Mouse (Mus musculus): ENCODE results near the gene Orm1. TPM values are rescaled to one million over a fixed set of nuclear protein-coding genes. Genes with fewer than 3 reads are reported as not detected.

Gene Orm1
- total RNA-seq (2021) = 1 to 10 TPM in 1 of 2 experiments, under 1 TPM in 1; 0.62 to 5.0 TPM
- long read RNA-seq, experiment 1, partial matches to known transcripts = 2 of 2 reads
- long read RNA-seq, experiment 1, other reads (novel, unspliced or antisense) = 0 of 2 reads
- long read RNA-seq, experiment 2 = 0 reads

DNA sequence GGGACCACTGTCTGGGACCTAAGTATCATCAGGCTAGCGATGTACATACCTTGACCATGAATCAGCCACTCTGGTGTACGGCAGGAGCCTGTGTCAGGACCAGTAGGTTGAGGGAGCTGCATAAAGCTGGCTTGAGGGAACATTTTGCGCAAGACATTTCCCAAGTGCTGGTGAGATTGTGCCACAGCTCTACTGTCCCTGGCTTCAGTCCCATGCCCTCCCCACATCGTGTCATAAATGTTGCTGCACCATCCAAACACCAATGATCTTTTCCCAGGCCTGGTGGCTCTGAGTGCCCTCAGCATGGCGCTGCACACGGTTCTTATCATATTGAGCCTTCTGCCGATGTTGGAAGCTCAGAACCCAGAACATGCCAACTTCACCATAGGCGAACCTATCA lies at the start of gene Orm1:
TSS of gene Orm1 (plus strand) at position 266 of the 400 bp plus-strand sequence.
- DNase-seq (ENCODE audit: low spot score) = no peak

- DNase-seq (ENCODE audit: low spot score) = no peak
Measured at GRCm38 (mm10) chr4:63295641-63296040, 48.7 kb upstream of the Orm1 start.

- DNase-seq (ENCODE audit: low spot score) = no peak
Measured at GRCm38 (mm10) chr4:63296263-63296662, 48.1 kb upstream of the Orm1 start.

GRCm38 (mm10) chr4:63296876-63297275 lies 47.5 kb upstream of the Orm1 start:
- DNase-seq (ENCODE audit: low spot score) = no peak

DNA sequence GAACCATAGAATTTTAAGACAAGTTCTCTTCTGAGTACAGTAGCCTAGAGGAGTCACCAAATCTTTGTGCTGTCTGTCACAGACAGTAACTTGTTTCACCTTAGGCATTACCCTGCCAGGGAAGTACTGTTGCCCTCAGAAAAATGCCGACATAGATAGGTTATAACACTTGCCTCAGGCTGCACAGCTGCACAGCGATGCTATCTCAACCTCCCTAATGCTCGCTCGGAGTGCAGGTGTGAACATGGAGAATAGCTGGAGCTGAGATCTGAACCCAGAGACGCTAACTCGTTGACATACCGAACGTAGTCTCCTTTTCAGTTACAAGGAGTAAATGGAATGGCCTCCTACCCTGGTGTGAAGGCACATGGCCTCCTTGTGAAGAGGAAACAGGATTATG lies 46.2 kb upstream of the Orm1 start:
- no peak for DNase-seq (ENCODE audit: low spot score)

GRCm38 (mm10) chr4:63302641-63303040 lies 41.7 kb upstream of the Orm1 start:
- no peak for DNase-seq (ENCODE audit: low spot score)

GRCm38 (mm10) chr4:63307175-63308062 lies 36.9 kb upstream of the Orm1 start:
- DNase-seq (ENCODE audit: low spot score) = peak; percentile 85

- peak; percentile 86 for DNase-seq (ENCODE audit: low spot score)
Measured at GRCm38 (mm10) chr4:63308316-63308715, 36.0 kb upstream of the Orm1 start.

- peak; percentile 76 for DNase-seq (ENCODE audit: low spot score)
Measured at GRCm38 (mm10) chr4:63310247-63310855, 34.0 kb upstream of the Orm1 start.

- no peak for DNase-seq (ENCODE audit: low spot score)
Measured at GRCm38 (mm10) chr4:63311426-63311825, 32.9 kb upstream of the Orm1 start.

GRCm38 (mm10) chr4:63314063-63314462 lies 30.3 kb upstream of the Orm1 start:
- no peak for DNase-seq (ENCODE audit: low spot score)

GRCm38 (mm10) chr4:63316076-63316746 lies 28.1 kb upstream of the Orm1 start:
- peak; percentile 62 for DNase-seq (ENCODE audit: low spot score)

- peak; percentile 60 for DNase-seq (ENCODE audit: low spot score)
Measured at GRCm38 (mm10) chr4:63319566-63319965, 24.8 kb upstream of the Orm1 start.

DNA sequence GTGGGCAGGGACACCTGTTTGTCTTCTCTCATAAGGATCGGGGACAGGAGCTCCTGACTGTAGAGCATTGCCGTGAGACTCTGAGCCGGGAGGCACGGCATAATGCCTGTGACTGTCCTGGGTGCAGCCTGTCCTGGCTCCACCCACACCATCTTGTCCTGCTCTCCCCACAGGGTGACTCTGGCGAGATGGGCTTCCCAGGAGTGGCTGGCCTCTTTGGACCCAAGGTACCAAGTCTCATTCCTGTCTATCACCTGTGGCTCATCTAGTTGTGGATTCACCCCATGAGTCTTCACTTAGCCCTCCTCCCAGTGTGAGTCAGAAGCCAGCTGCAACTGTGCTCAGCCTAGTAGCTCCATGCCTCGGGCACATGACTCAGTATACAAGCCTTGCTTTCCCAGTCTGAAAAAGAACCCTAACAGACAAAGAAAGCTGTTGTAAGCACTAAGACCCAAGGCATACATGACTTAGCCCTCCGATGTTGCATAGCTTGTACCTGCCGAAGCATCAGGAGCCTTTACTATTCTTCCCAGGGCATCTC lies 21.0 kb upstream of the Orm1 start:
- no peak for DNase-seq (ENCODE audit: low spot score)

DNA sequence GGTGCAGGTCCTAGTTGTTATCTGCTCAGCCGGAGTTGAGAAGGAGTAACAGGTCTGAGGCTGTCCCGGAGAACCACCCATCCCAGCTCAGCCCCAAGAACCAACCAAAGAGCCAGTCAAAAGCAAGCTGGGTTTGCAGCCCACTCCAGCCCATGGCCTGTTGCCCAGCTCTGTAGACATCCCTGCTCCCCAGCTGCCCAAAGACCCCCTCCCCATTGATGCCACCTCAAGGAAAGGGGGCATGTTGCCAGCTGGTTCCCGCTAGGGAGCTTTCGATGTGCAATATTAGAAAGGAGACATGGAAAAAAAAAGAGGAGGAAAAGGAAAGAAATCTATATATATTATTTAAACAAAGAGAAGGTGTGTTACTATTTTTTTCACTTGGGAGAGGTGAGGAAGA lies 11.0 kb upstream of the Orm1 start:
- DNase-seq (ENCODE audit: low spot score) = no peak

- DNase-seq (ENCODE audit: low spot score) = peak; percentile 58
Measured at GRCm38 (mm10) chr4:63338414-63339076, 5.8 kb upstream of the Orm1 start.

DNA sequence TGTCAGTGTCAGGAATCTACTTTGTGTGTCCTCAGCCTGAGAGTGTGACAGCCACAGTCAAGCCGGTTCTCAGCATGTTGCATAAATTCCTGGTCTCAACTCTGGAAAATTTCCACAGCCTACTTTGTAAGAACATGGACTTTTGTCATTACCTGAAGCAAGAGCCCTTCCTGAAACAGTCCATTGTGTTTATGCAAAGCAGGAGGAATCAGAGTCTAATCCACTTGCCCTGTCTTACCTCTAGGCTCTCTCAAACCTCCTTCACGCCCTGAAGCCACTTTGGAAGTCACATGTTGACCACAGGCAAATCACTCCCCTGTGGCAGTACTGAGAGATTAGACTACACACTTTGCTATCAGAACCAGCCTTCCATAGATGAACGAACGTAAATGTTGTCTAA lies 1.9 kb upstream of the Orm1 start:
- DNase-seq (ENCODE audit: low spot score) = no peak

- no peak for DNase-seq (ENCODE audit: low spot score)
Measured at GRCm38 (mm10) chr4:63343608-63344007, 752 bp upstream of the Orm1 start.

GRCm38 (mm10) chr4:63345261-63345660 lies 901 bp downstream of the Orm1 start:
- DNase-seq (ENCODE audit: low spot score) = no peak

DNA sequence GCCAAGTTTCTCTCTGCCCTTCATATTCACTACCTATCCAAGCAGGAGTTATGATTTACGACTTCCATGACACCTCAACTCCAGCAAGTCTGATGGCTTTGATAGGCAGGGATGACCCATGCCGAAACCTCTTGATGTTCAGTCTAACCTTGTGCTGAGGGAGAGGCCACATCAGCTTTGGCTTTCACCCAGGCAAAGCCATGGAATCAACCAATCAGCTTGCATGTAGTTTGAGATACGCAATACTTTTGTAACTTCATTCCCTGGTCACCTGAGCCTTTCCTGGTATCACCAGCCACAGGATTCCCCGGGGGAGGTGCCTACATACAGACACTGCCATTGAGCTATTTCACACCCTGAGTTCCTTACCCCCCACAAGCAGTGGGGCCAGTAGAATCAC lies 2.3 kb downstream of the Orm1 start:
- DNase-seq (ENCODE audit: low spot score) = no peak

GRCm38 (mm10) chr4:63348524-63348923 lies 4.2 kb downstream of the Orm1 start:
- no peak for DNase-seq (ENCODE audit: low spot score)

All from gastrocnemius, adult 18-20 months (tissue).